Mouse (Mus musculus) bone marrow macrophage, adult 2 months (primary cell): ENCODE data around the gene Clic4.

Experiments used
- CTCF ChIP-seq: IDR thresholded peaks from 2 replicates; pipeline ENCODE4 v1.5.1; 2012; ENCODE audit warnings: low read depth, mild to moderate bottlenecking, low read length, moderate library complexity
- POLR2A ChIP-seq: IDR thresholded peaks from 2 replicates; pipeline ENCODE4 v1.6.1; 2012; ENCODE audit warnings: mild to moderate bottlenecking, low read depth, low read length, borderline replicate concordance

DNA sequence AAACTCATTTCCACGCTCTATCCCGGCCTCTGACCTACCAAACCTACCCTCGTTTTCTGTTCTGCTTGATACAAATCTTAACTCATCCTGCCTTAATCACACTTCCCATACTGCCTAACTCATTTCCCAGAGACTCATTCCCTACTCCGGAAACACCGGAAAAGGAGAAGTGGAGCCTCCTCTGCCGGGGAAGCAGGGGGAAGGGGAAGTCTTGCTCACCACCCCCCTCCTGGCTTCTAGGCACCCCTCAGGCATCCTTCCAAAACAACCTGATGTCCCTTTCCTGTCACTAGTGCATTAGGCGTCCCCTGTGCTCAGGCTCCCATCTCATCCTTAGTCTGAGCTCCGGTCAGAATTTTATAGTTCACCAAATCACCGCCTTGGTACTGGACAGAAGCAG, 5.6 kb downstream of the Clic4 start:
- TF ChIP-seq CTCF (no peak), POLR2A (no peak)
